Mouse (Mus musculus): ENCODE data around the gene Nsmce3. TPM values are rescaled to one million over a fixed set of nuclear protein-coding genes. Genes with fewer than 3 reads are reported as not detected.
A peak's percentile ranks its signal among the peaks of the same experiment; 100 is the strongest.

Gene Nsmce3
- total RNA-seq, 2 experiments from 2014 or later: 18.1 to 20.7 TPM

DNA sequence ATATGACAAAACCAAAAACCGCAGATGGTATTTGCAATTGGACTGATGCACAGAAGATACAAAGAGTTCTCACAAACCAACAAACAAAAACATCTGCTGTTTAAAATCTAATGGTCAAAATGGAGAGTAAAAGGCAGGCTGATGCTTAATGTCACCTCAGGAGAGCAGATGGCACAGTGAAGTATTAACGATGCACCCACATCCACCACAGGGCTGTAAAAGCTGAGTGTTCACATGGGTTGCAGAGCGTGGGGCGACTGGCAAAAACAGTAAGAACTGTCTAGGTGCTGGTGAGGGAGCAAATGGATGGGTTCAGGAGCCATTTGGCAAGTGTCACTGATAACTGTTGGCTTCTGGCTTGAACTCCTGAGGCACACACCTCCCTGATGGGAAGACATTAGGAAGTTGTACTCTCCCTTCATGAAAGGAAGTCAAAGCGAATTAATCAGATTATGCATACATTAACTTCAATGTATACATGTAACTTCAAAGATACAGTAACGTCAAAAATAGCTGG is 3.2 kb downstream of the Nsmce3 start:
- DNase-seq (ENCODE audit: low spot score in 2 of 2): no peak

GRCm38 (mm10) chr7:64863538-64863937 is 9.3 kb downstream of the Nsmce3 start:
- DNase-seq (ENCODE audit: low spot score in 2 of 2): no peak

GRCm38 (mm10) chr7:64862978-64863377 is 9.8 kb downstream of the Nsmce3 start:
- DNase-seq (ENCODE audit: low spot score in 2 of 2): no peak

GRCm38 (mm10) chr7:64856526-64857082 is 16.2 kb downstream of the Nsmce3 start:
- no peak for DNase-seq (ENCODE audit: low spot score in 2 of 2)

DNA sequence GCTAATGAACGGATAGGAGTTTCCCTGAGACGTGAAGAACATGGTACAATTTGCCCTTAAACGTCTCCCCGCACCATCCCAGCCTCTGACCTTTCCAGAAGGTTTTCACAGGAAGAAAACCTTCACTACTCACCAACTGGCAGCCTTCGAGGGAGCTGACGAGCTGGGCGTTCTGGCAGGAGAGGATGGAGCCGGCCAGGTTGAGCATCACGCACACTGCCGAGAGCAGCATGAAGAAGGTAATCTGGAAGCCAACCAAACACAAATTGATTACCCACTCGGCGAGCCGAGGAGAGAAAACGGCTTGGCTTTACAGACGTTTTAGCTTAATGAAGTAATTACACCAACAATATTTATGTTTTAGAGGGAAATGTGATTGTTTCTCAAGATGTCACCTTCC is 16.8 kb downstream of the Nsmce3 start:
- DNase-seq (ENCODE audit: low spot score in 2 of 2): no peak

- DNase-seq (ENCODE audit: low spot score in 2 of 2): no peak
Measured at GRCm38 (mm10) chr7:64855389-64855927, 17.3 kb downstream of the Nsmce3 start.

- no peak for DNase-seq (ENCODE audit: low spot score in 2 of 2)
Measured at GRCm38 (mm10) chr7:64850791-64851190, 22.0 kb downstream of the Nsmce3 start.

GRCm38 (mm10) chr7:64847366-64847899 is 25.4 kb downstream of the Nsmce3 start:
- no peak for DNase-seq (ENCODE audit: low spot score in 2 of 2)

DNA sequence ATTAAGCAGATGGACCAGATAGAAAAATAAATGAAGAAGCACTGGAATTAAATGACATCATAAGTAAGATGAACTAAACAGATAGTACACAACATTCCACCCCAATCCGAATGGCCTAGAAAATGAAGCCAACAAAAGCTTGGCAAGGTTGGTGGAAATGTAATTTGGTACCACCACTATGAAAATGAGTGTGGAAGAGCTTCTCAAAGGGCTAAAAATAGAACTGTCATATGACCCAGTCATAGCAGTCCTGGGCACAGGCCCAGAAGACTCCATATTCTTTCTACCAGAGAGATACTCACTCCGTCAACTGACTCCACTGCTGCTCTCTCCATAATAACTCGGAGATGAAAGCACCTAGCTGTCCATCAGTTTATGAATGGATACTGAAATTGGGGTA is 26.7 kb downstream of the Nsmce3 start:
- no peak for DNase-seq (ENCODE audit: low spot score in 2 of 2)

DNA sequence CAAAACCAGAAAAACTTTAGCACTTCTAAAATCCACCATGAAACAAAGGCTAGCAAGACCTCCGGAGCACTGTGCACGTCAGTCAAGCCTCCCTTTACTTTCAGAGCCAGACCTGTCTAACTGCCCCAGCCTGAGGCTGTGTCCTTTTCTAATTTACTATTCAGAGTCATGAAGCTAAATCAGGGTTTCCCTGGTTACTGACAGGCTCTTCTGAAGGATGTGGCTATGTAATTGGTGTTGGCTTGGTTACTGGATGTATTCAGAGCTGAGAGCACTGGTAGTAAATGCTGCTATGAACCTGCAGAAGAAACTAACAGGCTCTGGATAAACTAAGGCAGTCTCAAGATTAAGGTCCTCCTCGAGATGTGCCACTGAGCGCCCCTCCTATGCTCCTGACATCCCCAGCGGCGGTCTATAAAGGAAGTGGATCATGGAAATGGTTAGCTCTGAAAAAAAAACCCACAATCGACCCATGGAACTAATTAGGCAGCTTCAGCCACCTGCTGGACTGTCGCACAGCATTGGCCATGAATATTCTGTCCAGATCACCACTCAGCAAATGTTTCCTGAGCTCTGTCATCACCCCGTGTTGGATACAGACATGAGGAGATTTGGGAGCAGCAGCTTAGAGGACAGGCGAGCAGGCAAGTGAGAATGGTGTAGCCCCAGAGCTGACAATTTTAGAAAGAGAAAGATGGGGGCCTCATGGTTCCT is 31.7 kb downstream of the Nsmce3 start:
- DNase-seq (ENCODE audit: low spot score in 2 of 2): peak; percentile 25 to 54

DNA sequence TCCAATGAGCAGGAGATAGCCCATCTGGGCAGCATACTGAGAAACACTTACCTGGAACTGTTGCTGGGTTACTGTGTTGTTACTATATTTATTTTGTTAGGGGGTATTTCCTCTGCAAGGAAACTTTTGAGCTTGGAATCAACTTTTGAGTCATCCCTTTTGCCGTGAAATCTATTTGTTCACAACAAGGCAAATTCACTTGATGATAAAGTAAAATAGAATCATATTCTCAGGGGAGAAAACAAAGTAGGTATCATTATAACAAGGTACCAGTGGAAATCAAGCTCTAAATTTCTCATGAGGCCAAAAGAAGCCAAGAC is 32.3 kb downstream of the Nsmce3 start:
- DNase-seq (ENCODE audit: low spot score in 2 of 2): no peak

DNA sequence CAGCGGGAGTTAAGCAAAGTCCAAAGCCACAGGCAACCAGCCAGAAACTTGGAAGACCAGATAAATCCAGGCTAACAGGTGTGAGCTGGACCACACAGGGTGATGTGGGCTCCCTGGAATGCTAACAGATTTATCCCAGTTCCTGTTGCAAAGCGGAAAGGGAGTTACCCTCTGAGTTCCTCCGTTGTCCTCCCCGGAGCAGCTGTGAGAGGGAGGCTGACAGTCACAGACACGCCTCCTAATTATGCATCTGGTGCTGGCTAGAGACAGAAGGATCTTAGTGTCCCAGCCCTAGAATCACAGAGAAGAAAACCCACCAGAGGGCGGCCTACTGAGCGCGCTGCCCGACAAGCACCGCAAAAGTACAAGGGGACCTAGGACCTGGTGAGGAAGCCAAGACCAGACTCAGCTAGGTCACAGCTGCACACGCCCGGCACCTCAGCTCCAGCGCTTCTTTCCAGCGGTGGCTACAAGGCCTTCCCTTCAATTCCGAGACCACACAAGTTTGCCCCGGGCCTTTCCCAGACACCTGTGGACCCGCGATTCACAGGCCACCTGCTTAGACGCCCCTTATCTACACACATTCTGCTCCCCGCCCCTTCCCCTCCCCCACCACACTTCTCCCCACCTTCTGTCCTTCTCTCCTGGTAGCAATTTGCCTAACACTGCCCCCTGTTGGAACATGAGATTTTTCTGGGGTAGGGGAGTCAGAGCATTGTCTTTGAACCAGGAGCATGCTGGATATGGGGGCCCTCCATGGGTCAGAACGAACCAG is 32.8 kb downstream of the Nsmce3 start:
- peak; percentile 42 to 67 for DNase-seq (ENCODE audit: low spot score in 2 of 2)

DNA sequence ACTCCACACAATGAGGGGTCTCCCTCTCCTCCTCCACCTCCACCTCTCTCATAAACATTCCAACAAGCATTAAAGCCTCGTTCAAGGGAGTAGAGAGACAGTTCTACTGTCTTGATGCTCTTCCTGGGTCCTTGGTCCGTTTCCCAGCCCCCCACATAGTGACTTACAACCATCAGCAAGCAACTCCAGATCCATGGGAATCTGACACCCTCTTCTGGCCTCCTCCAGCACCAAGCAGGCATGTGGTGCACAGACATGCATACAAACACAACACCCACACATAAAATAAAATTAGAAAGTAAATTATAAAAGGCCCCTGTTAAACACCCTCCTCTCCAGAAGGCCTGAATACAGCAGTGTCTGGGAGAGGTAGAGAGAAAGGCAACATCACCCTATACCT is 33.5 kb downstream of the Nsmce3 start:
- no peak for DNase-seq (ENCODE audit: low spot score in 2 of 2)

- DNase-seq (ENCODE audit: low spot score in 2 of 2): no peak
Measured at GRCm38 (mm10) chr7:64830214-64830995, 42.4 kb downstream of the Nsmce3 start.

DNA sequence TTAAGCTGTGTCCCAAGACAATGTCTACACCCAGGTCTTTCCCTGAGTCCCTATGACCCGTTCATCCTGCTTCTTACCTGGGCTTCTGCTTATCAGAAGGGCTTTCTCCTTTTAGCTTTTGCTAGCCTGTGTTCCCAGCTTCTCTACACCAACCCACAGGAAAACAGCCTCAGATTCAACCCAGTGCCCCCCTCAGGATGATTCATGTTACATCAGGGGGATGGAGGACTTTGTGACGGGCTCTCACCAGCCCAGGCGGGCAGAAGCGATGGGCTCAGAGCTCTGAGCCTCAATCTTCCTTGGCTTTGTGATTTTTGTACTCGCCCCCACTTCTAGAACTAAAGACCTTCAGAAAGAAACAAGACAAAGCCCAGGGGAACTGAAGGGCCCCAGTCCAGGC is 51.7 kb downstream of the Nsmce3 start:
- no peak for DNase-seq (ENCODE audit: low spot score in 2 of 2)

DNA sequence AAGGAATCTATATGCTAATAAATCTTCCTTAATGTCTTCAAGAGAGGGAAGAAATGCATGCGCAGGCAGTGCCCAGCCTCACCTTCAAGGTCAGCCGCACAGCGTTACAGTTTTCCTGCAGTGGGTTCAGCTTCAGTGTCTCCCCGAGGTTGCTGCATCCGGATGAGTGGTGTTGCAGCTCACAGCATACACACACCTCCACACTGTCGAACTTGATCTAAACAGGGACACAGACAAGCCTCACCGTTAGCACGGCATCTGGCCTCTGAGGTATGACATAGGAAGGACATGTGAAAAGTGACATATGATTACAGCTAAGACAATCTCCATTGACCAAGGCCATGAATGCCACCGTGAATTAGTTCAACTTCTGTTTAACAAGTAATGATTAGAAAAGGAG is 53.1 kb downstream of the Nsmce3 start:
- DNase-seq (ENCODE audit: low spot score in 2 of 2): no peak
